Mouse (Mus musculus) liver, embryonic 14.5 days (tissue): Measurements from ENCODE around the gene Rnf43.

Experiments
- CTCF ChIP-seq: IDR thresholded peaks from 2 replicates; pipeline ENCODE4 v1.5.1; 2016; ENCODE audit warnings: antibody characterized with exemption, low read depth, control low read depth
- EP300 ChIP-seq: IDR thresholded peaks from 2 replicates; pipeline ENCODE4 v1.6.1; 2016; ENCODE audit warnings: antibody characterized with exemption, low read depth

DNA sequence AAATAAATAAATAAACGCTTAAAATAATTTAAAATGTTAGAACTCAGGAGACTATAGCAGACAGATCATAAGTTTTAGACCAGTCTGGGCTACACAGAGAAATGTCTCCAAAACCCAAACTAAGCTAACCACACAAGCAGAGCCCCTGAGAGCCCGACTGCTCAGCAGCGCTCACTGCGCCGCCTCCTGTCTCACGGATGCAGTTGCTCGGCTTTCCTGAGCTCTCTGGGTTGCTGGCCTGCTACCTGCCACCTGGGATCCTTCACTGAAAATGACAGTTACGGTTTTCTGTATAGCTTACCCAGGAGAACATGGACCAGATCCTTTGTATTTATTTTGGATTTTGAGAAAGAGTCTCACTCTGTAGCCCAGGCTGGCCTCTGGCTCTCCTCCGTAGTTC is 57.8 kb downstream of the Rnf43 start:
- TF ChIP-seq CTCF (peak; percentile 43), EP300 (no peak)
